Mouse (Mus musculus) stomach, embryonic 15.5 days (tissue): ENCODE measurements around the gene D930048N14Rik. TPM values are rescaled to one million over a fixed set of nuclear protein-coding genes. Genes with fewer than 3 reads are reported as not detected.
"Not testable (repeated sequence)": the region's sequence is repeated elsewhere in the genome, so short reads cannot be mapped to it uniquely, and the experiment has no call there.

ENCODE experiments used
- ATAC-seq: fragments of 200-750 bp; cut with Nextera tagmentation; 2 replicates; pipeline ENCODE4 v1.8.0; 2017; ENCODE audit warnings: low read depth, moderate number of reproducible peaks, moderate TSS enrichment; ENCODE audit not compliant: insufficient read depth, low FRiP score
- H3K27ac ChIP-seq: fragments of 300-500 bp; sonication (generic); 2 replicates; pipeline ENCODE4 v1.5.1; 2015; ENCODE audit warnings: mild to moderate bottlenecking, inconsistent platforms
- H3K27me3 ChIP-seq: fragments of 300-500 bp; sonication (generic); replicated peaks from 2 replicates; pipeline ENCODE4 v1.6.1; 2015; ENCODE audit warnings: inconsistent platforms
- H3K36me3 ChIP-seq: fragments of 300-500 bp; sonication (generic); 2 replicates; pipeline ENCODE4 v1.6.1; 2015; ENCODE audit warnings: inconsistent platforms
- H3K4me1 ChIP-seq: fragments of 300-500 bp; sonication (generic); 2 replicates; pipeline ENCODE4 v1.6.1; 2015; ENCODE audit warnings: inconsistent platforms
- H3K4me2 ChIP-seq: fragments of 300-500 bp; sonication (generic); 2 replicates; pipeline ENCODE4 v1.6.1; 2015; ENCODE audit warnings: mild to moderate bottlenecking, inconsistent platforms
- H3K4me3 ChIP-seq: fragments of 300-500 bp; sonication (generic); replicated peaks from 2 replicates; pipeline ENCODE4 v1.5.1; 2015; ENCODE audit warnings: inconsistent platforms
- H3K9ac ChIP-seq: fragments of 300-500 bp; sonication (generic); 2 replicates; pipeline ENCODE4 v1.6.1; 2015; ENCODE audit warnings: inconsistent platforms
- H3K9me3 ChIP-seq: fragments of 300-500 bp; sonication (generic); 2 replicates; pipeline ENCODE4 v1.6.1; 2016; ENCODE audit warnings: inconsistent platforms
- WGBS: fragments of 180-500 bp; shearing (Covaris S2); methylation state at CpG from one replicate; pipeline ENCODE4 v1.1.7; 2015; 5-methylcytosine and 5-hydroxymethylcytosine counted together
- polyA plus RNA-seq: library from polyadenylated mRNA; unstranded; fragments of >200 nt; fragmentation: Nextera tagmentation; extraction: Ambion mirVana; gene quantifications from 2 replicates; pipeline ENCODE4 v1.2.1, GENCODE M21; 2015

D930048N14Rik gene
- polyA plus RNA-seq, 1 experiment from 2014 or later: 3.6 TPM

- H3K9ac ChIP-seq: no peak overlapping the region
- H3K27me3 ChIP-seq: no peaks in the 10 kb centered on the region
- H3K4me1 ChIP-seq: no peaks in the 10 kb centered on the region
- no peak for ATAC-seq
- H3K36me3 ChIP-seq: no peaks in the 10 kb centered on the region
- H3K27ac ChIP-seq: no peak overlapping the region
- no peak overlapping the region for H3K4me2 ChIP-seq
- 41% methylated on average over 8 of the region's 8 CpGs for WGBS
- no peaks in the 10 kb centered on the region for H3K9me3 ChIP-seq
- no peak overlapping the region for H3K4me3 ChIP-seq
Measured at GRCm38 (mm10) chr11:51681976-51682374, 31.2 kb downstream of the D930048N14Rik start.

- H3K36me3 ChIP-seq: 0 out of 2 replicates have a peak, but pooled peaks cover 4% of the 10 kb centered on the region
- peak within 1 kb of the TSS; percentile 68 for H3K4me2 ChIP-seq
- ATAC-seq: peak; percentile 99
- H3K4me1 ChIP-seq: no peaks in the 10 kb centered on the region
- under 1% methylated on average over 60 of the region's 60 CpGs for WGBS
- peak within 1 kb of the TSS; percentile 67 for H3K4me3 ChIP-seq
- peak within 1 kb of the TSS; percentile 99 for H3K27ac ChIP-seq
- H3K27me3 ChIP-seq: no peaks in the 10 kb centered on the region
- H3K9me3 ChIP-seq: no peaks in the 10 kb centered on the region
- peak within 1 kb of the TSS; percentile 86 for H3K9ac ChIP-seq
Measured at GRCm38 (mm10) chr11:51688330-51689328, 37.9 kb downstream of the D930048N14Rik start, which contains the start of gene 0610009B22Rik. TSS of gene 0610009B22Rik (minus strand) at chr11:51688874.

- Histone ChIP-seq H3K27ac (peak overlapping the region; percentile 99), H3K27me3 (no peaks in the 10 kb centered on the region), H3K4me1 (no peaks in the 10 kb centered on the region), H3K4me2 (peak overlapping the region; percentile 63), H3K9me3 (no peaks in the 10 kb centered on the region), H3K36me3 (0 out of 2 replicates have a peak, but pooled peaks cover 4% of the 10 kb centered on the region), H3K9ac (no peak overlapping the region; the same call in 1 of the 2 replicates), H3K4me3 (peak overlapping the region; percentile 67)
- ATAC-seq: no peak
- 24% methylated on average over 6 of the region's 6 CpGs for WGBS
Measured at GRCm38 (mm10) chr11:51689343-51689742, 38.6 kb downstream of the D930048N14Rik start.

GRCm38 (mm10) chr11:51690597-51690996, 39.8 kb downstream of the D930048N14Rik start:
- WGBS: 56% methylated on average over 3 of the region's 3 CpGs

GRCm38 (mm10) chr11:51694984-51695383, 44.2 kb downstream of the D930048N14Rik start:
- no peak overlapping the region for H3K4me3 ChIP-seq
- no peak for ATAC-seq
- H3K36me3 ChIP-seq: peaks cover 25% of the 10 kb centered on the region
- no peak overlapping the region for H3K4me2 ChIP-seq
- no peak overlapping the region for H3K27ac ChIP-seq
- 95% methylated on average over 3 of the region's 3 CpGs for WGBS
- no peaks in the 10 kb centered on the region for H3K9me3 ChIP-seq
- no peaks in the 10 kb centered on the region for H3K4me1 ChIP-seq
- H3K9ac ChIP-seq: no peak overlapping the region
- H3K27me3 ChIP-seq: no peaks in the 10 kb centered on the region

More at GRCm38 (mm10) chr11:51690597-51690996, 39.8 kb downstream of the D930048N14Rik start:
- H3K9me3 ChIP-seq, H3K4me3 ChIP-seq, H3K4me1 ChIP-seq, ATAC-seq, H3K27me3 ChIP-seq, H3K27ac ChIP-seq, H3K36me3 ChIP-seq, H3K4me2 ChIP-seq, H3K9ac ChIP-seq: not testable (repeated sequence)

- no peak overlapping the region for H3K9ac ChIP-seq
- peaks cover 54% of the 10 kb centered on the region for H3K36me3 ChIP-seq
- 77% methylated on average over 3 of the region's 3 CpGs for WGBS
- no peaks in the 10 kb centered on the region for H3K9me3 ChIP-seq
- no peaks in the 10 kb centered on the region for H3K4me1 ChIP-seq
- ATAC-seq: no peak
- no peaks in the 10 kb centered on the region for H3K27me3 ChIP-seq
- H3K4me3 ChIP-seq: no peak overlapping the region
- H3K4me2 ChIP-seq: no peak overlapping the region
- H3K27ac ChIP-seq: no peak overlapping the region
Measured at GRCm38 (mm10) chr11:51702831-51703230, 52.1 kb downstream of the D930048N14Rik start.

- Histone ChIP-seq H3K4me3 (no peak overlapping the region), H3K27me3 (no peaks in the 10 kb centered on the region), H3K9me3 (no peaks in the 10 kb centered on the region), H3K9ac (no peak overlapping the region), H3K4me2 (no peak overlapping the region), H3K4me1 (no peaks in the 10 kb centered on the region), H3K27ac (no peak overlapping the region), H3K36me3 (peaks cover 52% of the 10 kb centered on the region)
- 74% methylated on average over 10 of the region's 10 CpGs for WGBS
- ATAC-seq: no peak
Measured at GRCm38 (mm10) chr11:51703379-51703998, 52.7 kb downstream of the D930048N14Rik start.

GRCm38 (mm10) chr11:51706451-51706850, 55.7 kb downstream of the D930048N14Rik start:
- peaks cover 35% of the 10 kb centered on the region for H3K36me3 ChIP-seq
- no peaks in the 10 kb centered on the region for H3K4me1 ChIP-seq
- no peak overlapping the region for H3K4me2 ChIP-seq
- no peaks in the 10 kb centered on the region for H3K9me3 ChIP-seq
- no peaks in the 10 kb centered on the region for H3K27me3 ChIP-seq
- ATAC-seq: no peak
- no peak overlapping the region for H3K4me3 ChIP-seq
- 93% methylated on average over 10 of the region's 10 CpGs for WGBS
- H3K9ac ChIP-seq: no peak overlapping the region
- H3K27ac ChIP-seq: no peak overlapping the region

GRCm38 (mm10) chr11:51707080-51707479, 56.3 kb downstream of the D930048N14Rik start:
- Histone ChIP-seq H3K9ac (no peak overlapping the region), H3K9me3 (no peaks in the 10 kb centered on the region), H3K27me3 (no peaks in the 10 kb centered on the region), H3K4me2 (no peak overlapping the region), H3K27ac (no peak overlapping the region), H3K36me3 (peaks cover 35% of the 10 kb centered on the region), H3K4me1 (no peaks in the 10 kb centered on the region), H3K4me3 (no peak overlapping the region)
- whole genome bisulfite sequencing: 92% methylated on average over 13 of the region's 13 CpGs
- ATAC-seq: no peak

Other genes with a start within 250 kb of the D930048N14Rik start
- gene Phykpl, start 66.2 kb upstream of the D930048N14Rik start, polyA plus RNA-seq: 20.6 and 21.7 TPM in 2 replicates
- gene Hnrnpab, start 44.1 kb upstream of the D930048N14Rik start, polyA plus RNA-seq: 402 and 413 TPM in 2 replicates
- gene Nhp2, start 31.2 kb upstream of the D930048N14Rik start, polyA plus RNA-seq: 153 and 155 TPM in 2 replicates
- 39.9 and 43.6 TPM in 2 replicates for gene Rmnd5b, start 15.1 kb upstream of the D930048N14Rik start, polyA plus RNA-seq
- 19.8 and 21.5 TPM in 2 replicates for gene N4bp3, start 112 bp upstream of the D930048N14Rik start, polyA plus RNA-seq
- gene 0610009B22Rik, start 37.9 kb downstream of the D930048N14Rik start, polyA plus RNA-seq: 95.8 and 102 TPM in 2 replicates
- 16.3 and 16.7 TPM in 2 replicates for gene Sec24a, start 112.7 kb downstream of the D930048N14Rik start, polyA plus RNA-seq
- gene Sar1b, start 112.7 kb downstream of the D930048N14Rik start, polyA plus RNA-seq: 115 and 131 TPM in 2 replicates
- gene Jade2, start 206.7 kb downstream of the D930048N14Rik start, polyA plus RNA-seq: 1.4 and 1.5 TPM in 2 replicates